In genomic region chr5:146914088-146914766, GRCm38 (mm10) we compare ENCODE assay signal across 9 mouse cellular contexts. TPM values are rescaled to one million over a fixed set of nuclear protein-coding genes. Genes with fewer than 3 reads are reported as not detected.
DNase-seq lines count a peak whose midpoint lies in the region; ATAC-seq and TF ChIP-seq lines count a peak whose summit lies in the region.
"Had no signal": no experiment of that assay in that cellular context is flagged by ENCODE, and none has a peak within 500 bp of the region (broad histone marks: within the 10 kb centered on the region; RNA-seq: fewer than 3 reads in every experiment).

No protein-coding gene starts in this region.

- peaks cover 8% of the 10 kb centered on the region for H3K27me3 ChIP-seq in hindbrain, embryonic 15.5 days
- peaks cover 31% of the 10 kb centered on the region for H3K27me3 ChIP-seq in midbrain, embryonic 10.5 days (ENCODE audit: low read depth, poor library complexity, severe bottlenecking)
- H3K27me3 ChIP-seq in spleen, adult 2 months (ENCODE audit: control insufficient read depth, insufficient read depth, low read length): 0 out of 2 replicates have a peak, but pooled peaks cover 1% of the 10 kb centered on the region

- peak; percentile 79; the same call in 1 of the 2 replicates for ATAC-seq in hindbrain, embryonic 15.5 days (ENCODE audit: low FRiP score, low read depth)

- intact Hi-C loops in left cerebral cortex, postnatal 14 days (cut with DNase I): loop anchor here (2.0 kb wide), 2 partner anchors 313 to 405 kb away; no protein-coding TSS in a partner anchor

- no peaks in the 10 kb centered on the region for H3K36me3 ChIP-seq in hindbrain, embryonic 15.5 days
- no peaks in the 10 kb centered on the region for H3K36me3 ChIP-seq in midbrain, embryonic 10.5 days
- H3K36me3 ChIP-seq in spleen, adult 2 months (ENCODE audit: control insufficient read depth, insufficient read depth, low read length): no peaks in the 10 kb centered on the region
- H3K36me3 ChIP-seq: lung, embryonic 15.5 days had no signal

- 28% methylated on average over 9 of the region's 9 CpGs for WGBS in hindbrain, embryonic 15.5 days
- 29% methylated on average over 9 of the region's 9 CpGs for WGBS in midbrain, embryonic 10.5 days
- WGBS in spleen, adult 2 months: 27% methylated on average over 9 of the region's 9 CpGs

- TF ChIP-seq POLR2A in embryonic fibroblast, embryonic 13.5 days (IDR thresholded peaks at IDR 0.05; ENCODE audit: low read depth, low read length): no peak
- no peak for TF ChIP-seq POLR2A in spleen, adult 2 months (IDR thresholded peaks at IDR 0.05; ENCODE audit: low read depth, low read length)

- H3K9ac ChIP-seq in hindbrain, embryonic 15.5 days: no peak overlapping the region
- H3K9ac ChIP-seq: lung, embryonic 15.5 days had no signal

- no peaks in the 10 kb centered on the region for H3K9me3 ChIP-seq in hindbrain, embryonic 15.5 days
- no peaks in the 10 kb centered on the region for H3K9me3 ChIP-seq in midbrain, embryonic 10.5 days (replicated peaks)
- H3K9me3 ChIP-seq: lung, embryonic 15.5 days had no signal

- TF ChIP-seq CTCF in embryonic fibroblast, embryonic 13.5 days (IDR thresholded peaks at IDR 0.05; ENCODE audit: borderline replicate concordance, insufficient read depth, low read length): peak; percentile 63
- peak; percentile 64; the same call in 1 of the 2 replicates for TF ChIP-seq CTCF in spleen, adult 2 months (IDR thresholded peaks at IDR 0.05; ENCODE audit: extremely low read depth, insufficient read depth, insufficient read length, insufficient replicate concordance)

- H3K27ac ChIP-seq in embryonic fibroblast, embryonic 13.5 days (ENCODE audit: insufficient read depth, low read length): no peak overlapping the region
- no peak overlapping the region for H3K27ac ChIP-seq in hindbrain, embryonic 15.5 days (replicated peaks)
- no peak overlapping the region for H3K27ac ChIP-seq in midbrain, embryonic 10.5 days (replicated peaks)
- H3K27ac ChIP-seq in spleen, adult 2 months (ENCODE audit: insufficient read depth, low read length): no peak overlapping the region
- H3K27ac ChIP-seq: lung, embryonic 15.5 days had no signal

- H3K4me3 ChIP-seq in embryonic fibroblast, embryonic 13.5 days (ENCODE audit: insufficient read depth, low read length): no peak overlapping the region
- no peak overlapping the region for H3K4me3 ChIP-seq in hindbrain, embryonic 15.5 days
- no peak overlapping the region for H3K4me3 ChIP-seq in midbrain, embryonic 10.5 days
- H3K4me3 ChIP-seq in spleen, adult 2 months (ENCODE audit: extremely low read depth, insufficient read depth, insufficient read length): no peak overlapping the region
- H3K4me3 ChIP-seq: lung, embryonic 15.5 days had no signal

- H3K4me1 ChIP-seq in embryonic fibroblast, embryonic 13.5 days (ENCODE audit: control insufficient read depth, insufficient read depth, low read length): no peaks in the 10 kb centered on the region; the same call in 1 of the 2 replicates
- H3K4me1 ChIP-seq in hindbrain, embryonic 15.5 days (replicated peaks): no peaks in the 10 kb centered on the region
- H3K4me1 ChIP-seq in midbrain, embryonic 10.5 days: peaks cover 5% of the 10 kb centered on the region
- peaks cover 6% of the 10 kb centered on the region; the same call in 1 of the 2 replicates for H3K4me1 ChIP-seq in spleen, adult 2 months (ENCODE audit: control insufficient read depth, insufficient read depth, insufficient read length)

- peak; percentile 32 to 49 for DNase-seq in cerebellum, adult 18-20 months
- no peak for DNase-seq in cerebellum, adult 9-10 months
- peak; percentile 54 for DNase-seq in adrenal gland, adult 2 months
- DNase-seq in left cerebral cortex, postnatal 14 days (ENCODE audit: low spot score in 2 of 2): peak; percentile 42 to 67
- peak; percentile 64 for DNase-seq in midbrain, embryonic 10.5 days (ENCODE audit: low spot score)
- DNase-seq in spleen, adult 2 months (ENCODE audit: low read depth in 1 of 2, low spot score in 2 of 2): peak; percentile 25 to 58

- no peak overlapping the region for H3K4me2 ChIP-seq in hindbrain, embryonic 15.5 days
- H3K4me2 ChIP-seq: lung, embryonic 15.5 days had no signal

RNA-seq across cellular contexts. Expression of gene Gtf3a, which starts 34.2 kb away (rescaled TPM):
- total RNA-seq in adrenal gland, adult 2 months (2021): 10 to 100 TPM; 30.1 to 30.4 TPM
- polyA plus RNA-seq in adrenal gland, adult 2 months (2012; rRNA removed): 47.9 and 51.0 TPM in 2 replicates
- 33.1 and 40.5 TPM in 2 replicates for polyA plus RNA-seq in embryonic fibroblast, embryonic 13.5 days (2011; ENCODE audit: insufficient read length, low read depth, missing spikeins)
- 107 and 112 TPM in 2 replicates for polyA plus RNA-seq in hindbrain, embryonic 15.5 days (2015; fragmentation: Nextera tagmentation; extraction: Ambion mirVana)
- 10 to 100 TPM; 23.9 to 29.1 TPM for total RNA-seq in left cerebral cortex, postnatal 14 days (2021)
- 113 and 121 TPM in 2 replicates for polyA plus RNA-seq in midbrain, embryonic 10.5 days (2016; fragmentation: Nextera tagmentation; extraction: Ambion mirVana)
- 40.5 and 74.9 TPM in 2 replicates for polyA plus RNA-seq in spleen, adult 2 months (2012; rRNA removed)

RNA-seq across cellular contexts. Expression of gene Mtif3, which starts 49.4 kb away (rescaled TPM):
- 10 to 100 TPM; 29.0 to 39.8 TPM for total RNA-seq in adrenal gland, adult 2 months (2021)
- polyA plus RNA-seq in adrenal gland, adult 2 months (2012; rRNA removed): 8.6 and 9.5 TPM in 2 replicates
- polyA plus RNA-seq in embryonic fibroblast, embryonic 13.5 days (2011; ENCODE audit: insufficient read length, low read depth, missing spikeins): 10.2 and 10.4 TPM in 2 replicates
- polyA plus RNA-seq in hindbrain, embryonic 15.5 days (2015; fragmentation: Nextera tagmentation; extraction: Ambion mirVana): 26.7 and 29.0 TPM in 2 replicates
- 10 to 100 TPM; 20.9 to 22.6 TPM for total RNA-seq in left cerebral cortex, postnatal 14 days (2021)
- polyA plus RNA-seq in midbrain, embryonic 10.5 days (2016; fragmentation: Nextera tagmentation; extraction: Ambion mirVana): 20.8 and 22.6 TPM in 2 replicates
- polyA plus RNA-seq in spleen, adult 2 months (2012; rRNA removed): 6.7 and 6.8 TPM in 2 replicates
